ENCODE assay signal across 8 mouse cellular contexts in genomic region chr13:21944926-21945740, GRCm38 (mm10). TPM values are rescaled to one million over a fixed set of nuclear protein-coding genes. Genes with fewer than 3 reads are reported as not detected.
DNase-seq lines count a peak whose midpoint lies in the region; ATAC-seq and TF ChIP-seq lines count a peak whose summit lies in the region.

Gene Zfp184, plus strand, starts transcription at chr13:21945094.

- peak; percentile 78 for DNase-seq in Patski (ENCODE audit: low read depth, low spot score)
- DNase-seq in cerebellum, postnatal 10 days, result peak; percentile 94 to 96
- peak; percentile 84 to 90 for DNase-seq in frontal cortex, postnatal 10 days (ENCODE audit: low spot score in 2 of 2)
- DNase-seq in layer of hippocampus, postnatal 14 days (ENCODE audit: low spot score in 2 of 2), result peak; percentile 90 to 93
- DNase-seq in lung, postnatal 10 days, result peak; percentile 95
- DNase-seq in ovary, postnatal 36 days (ENCODE audit: low spot score), result peak; percentile 85
- DNase-seq in thymus, postnatal 14 days, result peak; percentile 91

- TF ChIP-seq CTCF in Patski (IDR thresholded peaks at IDR 0.05), result peak; percentile 40

- peak; percentile 85 for ATAC-seq in Patski
- ATAC-seq in hindbrain, embryonic 12.5 days (ENCODE audit: low FRiP score), result peak; percentile 97

- WGBS in hindbrain, embryonic 12.5 days, result under 1% methylated on average over 50 of the region's 50 CpGs

- in situ Hi-C loops in Patski (cut with MboI; ENCODE audit: low pct_unique_long_range_greater_than_20kb), result loop anchor here (5.0 to 10.0 kb wide), 3 partner anchors 770 to 1572 kb away; partner anchors contain the start of gene Trim27

- no peaks in the 10 kb centered on the region for H3K27me3 ChIP-seq in Patski
- no peaks in the 10 kb centered on the region for H3K27me3 ChIP-seq in hindbrain, embryonic 12.5 days

- POLR2A ChIA-PET in Patski (lab: Charles Lee), result no interaction called here

- H3K4me1 ChIP-seq in hindbrain, embryonic 12.5 days, result peaks cover 12% of the 10 kb centered on the region

- peak within 1 kb of the TSS; percentile 78 for H3K4me3 ChIP-seq in hindbrain, embryonic 12.5 days

- H3K9ac ChIP-seq in hindbrain, embryonic 12.5 days, result peak within 1 kb of the TSS; percentile 78

- CTCF ChIA-PET in Patski (lab: Charles Lee), result no interaction called here

- peak within 1 kb of the TSS; percentile 84 for H3K4me2 ChIP-seq in hindbrain, embryonic 12.5 days (replicated peaks)

- H3K9me3 ChIP-seq in hindbrain, embryonic 12.5 days (replicated peaks), result no peaks in the 10 kb centered on the region

- H3K27ac ChIP-seq in hindbrain, embryonic 12.5 days, result peak within 1 kb of the TSS; percentile 68

- H3K36me3 ChIP-seq in hindbrain, embryonic 12.5 days, result peaks cover 13% of the 10 kb centered on the region

RNA-seq across cellular contexts. Expression of gene Zfp184, which starts in this region (rescaled TPM):
- polyA plus RNA-seq in Patski (2021), result 7.7 TPM
- 19.1 and 20.5 TPM in 2 replicates for polyA plus RNA-seq in hindbrain, embryonic 12.5 days (2016; fragmentation: Nextera tagmentation; extraction: Ambion mirVana)
- 1 to 10 TPM; 3.4 to 3.8 TPM for total RNA-seq in layer of hippocampus, postnatal 14 days (2021)

Comparison
In these comparisons a context has a peak if more than half of its experiments do, and no peak if none do; other contexts are left out.
1. Peak in every context shown above with its lines: DNase-seq, ATAC-seq, H3K4me3 ChIP-seq and H3K27ac ChIP-seq.